Mouse (Mus musculus) C2C12 (cell line): ENCODE data around the gene Grip1. TPM values are rescaled to one million over a fixed set of nuclear protein-coding genes. Genes with fewer than 3 reads are reported as not detected.

ENCODE experiments used
- H3K27me3 ChIP-seq: one replicate; pipeline ENCODE4 v1.6.1; 2011; ENCODE audit not compliant: control insufficient read depth, insufficient read depth, insufficient read length
- H3K36me3 ChIP-seq: one replicate; pipeline ENCODE4 v1.6.1; 2011; ENCODE audit not compliant: control insufficient read depth, insufficient read depth
- H3K4me3 ChIP-seq: one replicate; pipeline ENCODE4 v1.5.1; 2011; ENCODE audit warnings: mild to moderate bottlenecking, control low read depth; ENCODE audit not compliant: poor library complexity, insufficient read depth, severe bottlenecking
- H3K79me2 ChIP-seq: one replicate; pipeline ENCODE4 v1.6.1; 2011; ENCODE audit not compliant: control insufficient read depth, insufficient read depth
- H3K79me3 ChIP-seq: one replicate; pipeline ENCODE4 v1.6.1; 2011; ENCODE audit warnings: low read depth, control low read depth
- H3ac ChIP-seq: one replicate; pipeline ENCODE3; 2011; ENCODE audit warnings: low read depth; ENCODE audit not compliant: control insufficient read depth, insufficient read length
- CEBPB ChIP-seq: IDR thresholded peaks from one replicate; pipeline ENCODE4 v1.6.1; 2011; ENCODE audit warnings: low read depth, mild to moderate bottlenecking, control low read depth, moderate library complexity
- CTCF ChIP-seq: IDR thresholded peaks from one replicate; pipeline ENCODE4 v1.5.1; 2011; ENCODE audit not compliant: control insufficient read depth, insufficient read depth, insufficient read length
- FOSL1 ChIP-seq: IDR thresholded peaks from one replicate; pipeline ENCODE4 v1.8.0; 2011; ENCODE audit warnings: mild to moderate bottlenecking, low read length; ENCODE audit not compliant: poor library complexity, insufficient read depth, severe bottlenecking
- MAX ChIP-seq: IDR thresholded peaks from one replicate; pipeline ENCODE4 v1.6.1; 2011; ENCODE audit warnings: mild to moderate bottlenecking, control low read depth
- MYOD1 ChIP-seq: IDR thresholded peaks from one replicate; pipeline ENCODE4 v1.6.1; 2011; ENCODE audit warnings: low read depth; ENCODE audit not compliant: control insufficient read depth, insufficient read length
- MYOG ChIP-seq: IDR thresholded peaks from one replicate; pipeline ENCODE4 v1.6.1; 2011; ENCODE audit not compliant: control insufficient read depth, insufficient read length; ENCODE audit errors: extremely low read depth
- USF1 ChIP-seq: IDR thresholded peaks from one replicate; pipeline ENCODE4 v1.6.1; 2011; ENCODE audit warnings: low read depth, mild to moderate bottlenecking, control low read depth, moderate library complexity
- polyA plus RNA-seq: library from polyadenylated mRNA; unstranded; fragments of >200 nt; fragmentation: generic; extraction: Trizol; gene quantifications from one replicate; pipeline ENCODE4 v1.2.1, GENCODE M21; 2012; ENCODE audit warnings: missing spikeins

Grip1 gene
- polyA plus RNA-seq, 1 experiment, result 0.02 TPM

DNA sequence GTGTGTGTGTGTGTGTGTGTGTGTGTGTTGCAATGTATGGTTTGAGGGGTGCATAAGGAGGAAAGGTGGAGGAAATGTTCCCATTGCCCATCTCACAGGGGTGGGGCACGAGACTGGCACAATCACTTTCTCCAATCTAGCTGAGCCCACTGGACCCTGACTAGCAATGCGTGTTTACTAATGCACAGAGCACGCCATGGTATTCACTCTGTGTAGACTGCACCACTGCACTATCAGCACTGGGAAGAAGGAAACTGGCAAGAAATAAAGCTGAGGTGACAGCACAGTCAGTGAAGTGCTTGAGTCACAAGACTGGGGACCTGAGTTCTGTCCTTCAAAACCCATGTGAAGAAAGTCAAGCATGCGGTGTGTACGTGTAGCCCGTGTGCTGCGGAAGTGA is 17.8 kb upstream of the Grip1 start:
- Histone ChIP-seq H3K4me3 (no peak overlapping the region), H3K36me3 (no peaks in the 10 kb centered on the region), H3K27me3 (no peaks in the 10 kb centered on the region), H3K79me2 (no peaks in the 10 kb centered on the region), H3ac (no peak overlapping the region), H3K79me3 (no peaks in the 10 kb centered on the region)
- TF ChIP-seq MAX, result no peak
- TF ChIP-seq FOSL1, result no peak
- TF ChIP-seq CTCF, result no peak
- no peak for TF ChIP-seq MYOG

DNA sequence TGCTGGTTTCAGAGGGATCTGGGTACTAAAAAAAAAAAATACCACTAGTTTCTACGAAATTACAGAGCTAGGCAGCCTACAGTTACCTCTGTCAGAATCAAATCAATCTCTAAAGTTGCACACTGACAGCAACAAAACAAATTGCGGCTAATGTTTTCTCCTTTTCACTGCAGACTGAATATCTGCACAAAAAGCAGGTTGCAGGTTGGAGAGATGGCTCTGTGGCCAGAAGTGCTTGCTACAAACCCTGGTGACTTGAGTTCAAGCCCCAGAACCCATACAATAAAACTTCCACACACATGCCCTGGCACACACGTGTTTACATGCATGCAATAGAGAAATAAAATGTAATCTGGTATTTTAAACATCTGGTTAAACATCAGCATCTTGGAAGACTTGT is 16.3 kb upstream of the Grip1 start:
- no peak for TF ChIP-seq MYOD1
- no peak for TF ChIP-seq MYOG
- no peak for TF ChIP-seq CEBPB
- TF ChIP-seq CTCF, result no peak
- TF ChIP-seq FOSL1, result no peak
- no peak for TF ChIP-seq USF1
- TF ChIP-seq MAX, result no peak
- H3K4me3 ChIP-seq, result no peak overlapping the region
- H3K79me3 ChIP-seq, result no peaks in the 10 kb centered on the region
- no peak overlapping the region for H3ac ChIP-seq
- H3K27me3 ChIP-seq, result no peaks in the 10 kb centered on the region
- no peaks in the 10 kb centered on the region for H3K36me3 ChIP-seq
- no peaks in the 10 kb centered on the region for H3K79me2 ChIP-seq

DNA sequence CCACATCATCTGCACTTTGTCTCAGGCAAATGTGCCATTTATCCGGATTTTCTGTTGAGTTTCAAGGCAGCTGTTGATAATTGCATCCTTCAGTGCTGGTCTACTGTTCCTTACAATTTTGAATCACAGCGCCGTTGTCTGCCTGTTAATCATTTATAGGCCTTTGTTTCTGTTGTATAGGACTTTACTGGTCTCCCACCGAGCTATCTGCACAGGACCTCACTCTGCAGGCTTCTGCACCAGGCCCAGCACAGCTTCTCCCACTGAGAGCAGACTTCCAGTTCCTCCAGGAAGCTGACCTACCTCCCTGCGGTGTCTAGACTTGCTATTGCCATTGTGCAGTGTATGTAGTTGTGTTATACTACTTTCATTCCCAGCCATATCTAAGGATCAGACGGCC is 11.9 kb upstream of the Grip1 start:
- H3K36me3 ChIP-seq, result no peaks in the 10 kb centered on the region
- H3K4me3 ChIP-seq, result no peak overlapping the region
- H3K79me3 ChIP-seq, result no peaks in the 10 kb centered on the region
- H3K79me2 ChIP-seq, result no peaks in the 10 kb centered on the region
- TF ChIP-seq CTCF (no peak), MYOD1 (no peak), USF1 (no peak)
- peaks cover 5% of the 10 kb centered on the region for H3K27me3 ChIP-seq
- no peak overlapping the region for H3ac ChIP-seq

DNA sequence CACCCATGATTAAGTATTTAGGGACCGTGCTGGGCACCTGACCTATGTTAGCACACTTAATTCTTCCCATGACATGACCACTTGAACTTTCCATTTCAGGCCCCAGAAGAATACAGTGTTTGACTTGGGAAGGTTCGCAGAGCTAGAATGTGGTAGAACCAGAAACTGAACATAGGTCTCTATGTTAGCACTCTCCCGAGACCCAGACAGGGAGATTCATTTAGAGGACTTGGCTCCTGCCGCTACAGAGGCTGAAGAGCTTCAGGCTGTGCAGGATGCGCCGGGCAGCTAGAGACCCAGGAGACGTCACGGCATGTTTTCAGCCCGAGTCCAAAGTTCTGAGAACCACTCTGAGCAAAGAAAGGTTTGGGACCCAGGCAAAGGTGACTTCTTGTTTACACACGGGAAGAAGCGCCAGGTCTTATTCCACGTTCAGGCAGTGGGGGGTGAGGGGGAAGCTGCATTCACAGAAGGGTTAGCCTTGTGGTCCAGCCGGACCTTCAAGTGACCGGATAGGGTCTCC is 6.2 kb upstream of the Grip1 start:
- Histone ChIP-seq H3K79me2 (no peaks in the 10 kb centered on the region), H3K36me3 (no peaks in the 10 kb centered on the region), H3ac (no peak overlapping the region), H3K4me3 (no peak overlapping the region), H3K79me3 (no peaks in the 10 kb centered on the region), H3K27me3 (peaks cover 8% of the 10 kb centered on the region)
- TF ChIP-seq CEBPB, result no peak
- no peak for TF ChIP-seq MYOD1
- TF ChIP-seq MYOG, result no peak
- no peak for TF ChIP-seq CTCF
- TF ChIP-seq FOSL1, result no peak
- TF ChIP-seq USF1, result no peak
- no peak for TF ChIP-seq MAX

GRCm38 (mm10) chr10:119447930-119448329 is 5.7 kb upstream of the Grip1 start:
- Histone ChIP-seq H3K79me3 (no peaks in the 10 kb centered on the region), H3K27me3 (peaks cover 11% of the 10 kb centered on the region), H3K79me2 (no peaks in the 10 kb centered on the region), H3K36me3 (no peaks in the 10 kb centered on the region), H3K4me3 (no peak overlapping the region), H3ac (no peak overlapping the region)
- TF ChIP-seq FOSL1 (no peak), CTCF (no peak), CEBPB (no peak), MAX (no peak), MYOG (no peak), MYOD1 (no peak), USF1 (no peak)

DNA sequence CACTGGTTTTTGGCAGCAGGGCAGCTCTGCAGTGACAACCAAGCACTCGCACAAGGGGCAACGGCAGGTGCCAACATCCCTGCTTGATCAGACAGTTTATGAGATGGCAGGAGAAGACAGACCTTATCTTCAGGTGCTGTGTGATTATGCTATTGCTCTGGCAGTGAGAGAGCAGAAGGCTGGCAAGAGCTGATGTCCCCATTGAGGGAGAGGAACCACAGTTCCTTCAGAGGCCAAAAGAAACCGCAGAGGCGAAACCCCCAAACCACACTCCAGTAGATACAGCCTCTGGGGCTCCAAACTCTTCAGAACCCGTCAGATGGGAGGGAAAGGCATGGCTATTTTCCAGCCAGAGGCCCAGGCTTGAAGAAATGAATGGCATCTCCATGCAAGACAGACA is 932 bp upstream of the Grip1 start:
- Histone ChIP-seq H3K79me3 (no peaks in the 10 kb centered on the region), H3K36me3 (no peaks in the 10 kb centered on the region), H3K27me3 (peaks cover 33% of the 10 kb centered on the region), H3K79me2 (no peaks in the 10 kb centered on the region), H3K4me3 (no peak overlapping the region), H3ac (no peak overlapping the region)
- TF ChIP-seq CEBPB (no peak), MAX (no peak), MYOD1 (no peak), CTCF (no peak), USF1 (no peak), FOSL1 (no peak)
